Mouse (Mus musculus): ENCODE results near the gene Gm36210. TPM values are rescaled to one million over a fixed set of nuclear protein-coding genes. Genes with fewer than 3 reads are reported as not detected.
A peak's percentile ranks its signal among the peaks of the same experiment; 100 is the strongest.
"Not testable (repeated sequence)": the region's sequence is repeated elsewhere in the genome, so short reads cannot be mapped to it uniquely, and the experiment has no call there.

The Gm36210 gene
- polyA plus RNA-seq, 2 experiments from 2014 or later: not detected

DNA sequence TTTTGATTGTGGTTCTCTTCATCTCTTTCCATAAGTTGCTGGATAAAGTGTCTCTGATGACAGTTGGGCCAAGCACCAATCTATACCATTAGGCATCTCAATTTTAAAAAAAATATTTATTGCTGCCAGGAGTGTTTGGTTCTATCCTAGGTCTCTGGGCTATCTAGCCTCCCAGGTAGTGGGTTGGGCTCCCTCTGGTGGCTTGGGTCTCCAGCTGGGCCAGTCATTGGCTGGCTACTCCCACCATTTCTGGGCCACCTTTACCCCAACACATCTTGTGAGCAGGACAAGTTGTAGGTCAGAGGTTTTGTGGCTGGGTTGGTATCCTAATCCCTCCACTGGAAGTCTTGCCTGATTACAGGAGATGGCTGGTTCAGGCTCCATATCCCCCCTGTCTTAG lies 28.1 kb downstream of the Gm36210 start:
- ATAC-seq: no peak

DNA sequence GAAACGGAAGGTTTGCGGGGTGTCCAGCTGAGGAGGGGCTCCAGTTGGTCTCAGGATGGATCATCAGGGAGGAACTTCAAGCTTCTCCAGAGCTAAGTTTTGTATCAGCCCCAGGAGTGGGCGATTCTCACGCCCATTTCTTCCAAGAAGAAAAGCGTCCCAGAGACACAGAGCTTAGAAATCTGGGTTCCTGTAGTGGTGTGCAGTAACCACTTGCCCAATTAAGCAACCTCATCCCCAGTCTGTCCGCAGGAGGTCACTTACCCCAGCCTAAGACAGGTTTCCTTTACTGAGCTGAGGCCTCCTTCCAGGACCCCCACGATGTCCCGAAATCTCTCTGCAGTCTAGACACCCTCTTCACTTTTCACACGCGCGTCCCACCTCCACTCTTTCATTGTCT lies 29.1 kb downstream of the Gm36210 start:
- peak; percentile 23 for ATAC-seq

DNA sequence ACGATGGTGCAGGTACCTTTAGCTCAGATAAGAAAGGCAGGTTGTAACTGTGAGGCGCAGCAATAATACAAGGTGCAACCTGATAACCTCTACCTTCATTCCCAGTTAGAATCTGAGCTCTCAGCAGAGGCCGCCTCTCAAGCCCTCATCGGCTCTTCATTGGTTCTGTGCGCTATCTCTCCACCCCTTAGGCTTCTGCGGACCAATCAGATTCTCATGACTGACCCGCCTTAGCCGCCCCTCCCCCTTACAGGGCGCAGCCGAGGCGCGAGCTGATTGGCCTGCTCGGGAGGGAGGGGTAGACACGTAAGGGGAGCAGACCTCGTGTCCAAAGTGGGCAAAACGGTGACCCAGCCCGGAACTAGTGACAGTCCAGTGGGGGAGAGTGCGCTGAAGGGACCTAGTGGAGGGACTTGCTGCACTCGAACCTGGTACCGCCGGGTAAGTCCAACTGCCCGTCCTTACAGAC lies 29.5 kb downstream of the Gm36210 start, which contains the start of gene Isoc2a:
TSS of gene Isoc2a (plus strand) at position 401 of the 469 bp plus-strand sequence.
- peak; percentile 99 for ATAC-seq

DNA sequence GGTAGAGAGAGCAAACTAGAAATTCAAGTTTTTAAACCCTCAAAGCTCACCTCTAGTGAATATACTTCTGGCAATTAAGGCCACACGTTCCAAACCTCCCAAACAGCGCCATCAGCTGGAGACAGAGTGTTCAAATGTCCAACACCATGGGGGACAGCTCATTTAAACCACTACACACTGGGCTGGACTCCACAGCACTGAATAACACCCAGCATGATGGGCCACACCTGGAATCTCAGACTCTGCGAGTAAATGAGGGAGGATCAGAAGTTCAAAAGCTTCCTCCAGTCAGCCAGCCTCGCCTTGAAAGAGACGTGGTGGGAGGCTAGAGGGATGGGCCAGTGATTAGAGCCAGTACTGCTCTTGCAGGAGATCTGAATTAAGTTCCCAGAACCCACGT lies 36.2 kb downstream of the Gm36210 start, which contains the start of gene Isoc2b:
TSS of gene Isoc2b (minus strand) at position 126 of the 400 bp plus-strand sequence.
- no peak for ATAC-seq

DNA sequence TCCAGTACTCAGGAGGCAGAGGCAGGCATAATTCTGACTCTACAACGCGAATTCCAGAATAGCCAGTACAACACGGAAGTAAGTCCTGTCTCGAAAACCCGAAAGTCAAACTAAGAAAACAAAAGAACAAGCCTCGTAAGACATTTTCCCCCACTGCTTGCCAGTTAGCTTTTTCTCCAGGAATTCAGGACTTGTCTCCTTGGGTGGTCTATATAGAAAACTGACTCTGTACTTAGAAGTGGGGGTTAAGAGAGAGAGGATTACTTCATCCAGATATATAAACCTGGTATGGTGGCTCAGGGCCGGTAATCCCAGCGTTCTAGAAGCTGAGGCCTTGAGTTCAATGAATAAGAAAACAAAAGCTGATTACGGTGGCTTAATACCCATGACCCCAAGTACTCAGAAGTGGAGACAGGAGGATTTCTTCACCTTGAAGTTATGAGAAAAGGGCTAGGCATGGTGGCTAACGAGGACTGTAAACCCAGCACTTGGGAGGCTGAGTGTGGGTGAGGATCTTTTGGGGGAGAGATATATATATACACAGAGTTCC lies 39.6 kb downstream of the Gm36210 start:
- peak; percentile 4 for ATAC-seq

DNA sequence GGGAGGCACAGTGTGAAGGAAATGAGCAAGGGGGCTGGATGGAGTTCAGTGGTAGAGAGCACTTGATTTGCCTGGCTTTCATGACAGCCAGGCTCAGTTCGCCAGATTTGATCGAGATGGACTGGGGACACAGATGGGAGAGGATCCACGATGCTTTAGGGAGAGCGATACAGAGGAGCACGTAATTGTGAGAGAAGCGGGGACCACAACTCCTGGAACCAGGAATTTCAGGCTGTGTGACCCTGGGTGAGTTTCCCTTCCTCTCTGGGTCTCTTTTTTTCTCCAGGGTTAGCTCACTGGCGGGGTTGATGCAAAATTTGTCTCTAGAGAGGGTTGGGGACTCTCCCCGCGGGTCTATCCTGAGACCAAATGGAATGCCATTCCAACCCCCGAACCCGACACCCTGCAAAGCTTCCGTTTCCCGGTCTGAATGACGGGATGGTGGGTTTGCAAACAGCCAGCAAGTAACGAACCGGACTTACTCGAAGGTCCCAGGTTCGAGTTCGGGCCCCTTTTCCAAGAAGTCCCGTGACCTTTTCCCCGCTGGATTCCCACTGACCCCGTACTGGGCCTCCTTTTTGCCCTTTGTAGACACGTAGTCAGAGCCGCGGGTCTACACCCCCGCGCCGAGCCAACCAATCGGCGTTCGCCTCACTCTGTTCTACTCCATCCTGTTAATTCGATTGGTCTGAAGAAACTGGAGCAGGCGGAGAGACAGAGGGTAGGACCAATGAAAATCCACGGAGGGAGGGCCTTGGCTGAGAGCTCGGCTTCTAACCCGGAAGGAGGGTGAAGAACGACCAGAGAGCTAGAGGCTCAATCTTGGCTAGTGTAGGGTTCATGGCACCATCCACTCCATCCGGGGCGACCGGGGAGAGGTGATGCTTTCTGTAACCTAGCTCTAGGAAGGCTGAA lies 40.5 kb downstream of the Gm36210 start:
- ATAC-seq: peak; percentile 99

DNA sequence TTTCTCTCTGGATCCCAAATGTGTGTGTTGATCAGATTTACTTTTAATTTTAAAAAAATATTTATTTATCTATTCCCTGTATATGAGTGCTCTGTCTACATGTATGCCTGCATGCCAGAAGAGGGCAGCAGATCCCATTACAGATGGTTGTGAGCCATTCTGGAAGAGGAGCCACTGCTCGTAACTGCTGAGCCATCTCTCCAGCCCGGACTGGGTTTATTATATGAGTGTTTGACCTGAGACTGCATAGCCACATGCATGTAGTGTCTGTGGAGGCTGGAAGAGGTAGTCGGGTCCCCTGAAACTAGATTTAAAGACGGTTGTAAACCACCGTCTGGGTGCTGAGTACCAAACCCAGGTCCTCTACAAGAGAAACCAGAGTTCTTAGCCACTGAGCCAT lies 41.2 kb downstream of the Gm36210 start:
- ATAC-seq: no peak

DNA sequence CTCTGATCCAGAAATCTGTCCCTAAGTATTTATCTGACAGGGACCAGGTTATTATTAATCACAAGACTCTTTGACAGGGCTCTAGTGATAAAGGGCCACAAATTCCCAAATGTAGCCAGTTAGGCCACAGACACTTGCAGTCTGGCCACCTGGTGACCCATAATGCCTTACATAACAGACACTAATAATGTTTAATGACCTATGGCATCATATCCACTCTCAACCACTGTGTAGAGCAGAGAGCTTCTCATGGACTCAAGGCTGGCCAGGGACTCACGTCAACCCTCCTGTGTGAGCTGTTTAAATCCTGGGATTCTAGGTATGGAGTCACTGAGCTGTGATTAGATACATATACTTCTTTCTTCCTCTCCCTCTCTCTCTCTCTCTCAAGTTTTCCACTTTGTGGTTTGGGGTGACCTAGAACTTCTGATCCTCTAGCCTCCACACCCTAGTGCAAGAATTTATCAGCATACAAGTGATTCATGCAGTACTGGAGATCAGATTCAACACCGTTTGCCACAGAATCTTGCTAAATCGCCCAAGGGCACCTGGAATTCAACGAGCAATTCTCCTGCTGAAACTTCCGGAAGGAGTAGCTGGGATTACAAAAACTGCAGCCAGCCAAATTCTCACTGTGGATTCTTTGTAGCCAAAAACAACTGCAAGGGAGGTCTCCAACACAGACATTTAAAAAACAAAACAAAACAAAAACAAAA lies 42.0 kb downstream of the Gm36210 start:
- no peak for ATAC-seq

DNA sequence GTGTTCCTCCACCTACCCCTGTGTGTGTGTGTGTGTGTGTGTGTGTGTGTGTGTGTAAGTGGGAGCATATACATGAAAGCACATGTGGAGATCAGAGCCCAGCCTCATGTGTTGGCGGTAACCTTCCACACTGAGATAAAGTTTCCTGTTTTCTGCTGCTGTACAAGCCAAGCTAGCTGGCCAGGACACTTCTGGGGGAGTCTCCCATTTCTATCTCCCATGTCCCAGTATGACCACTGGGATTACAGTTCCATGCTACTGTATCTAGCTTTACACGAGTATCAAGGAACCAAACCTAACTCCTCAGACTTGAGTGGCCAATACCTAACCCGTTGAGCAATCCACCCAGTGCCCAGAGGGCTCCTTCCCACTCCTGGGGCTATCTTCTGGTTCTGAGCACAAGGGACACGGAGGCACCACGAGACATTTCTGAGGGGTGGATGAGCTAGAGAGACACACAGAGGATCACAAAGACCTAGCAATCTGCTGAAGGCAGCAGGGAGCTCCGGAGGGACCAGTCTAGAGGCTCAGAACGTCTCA lies 42.7 kb downstream of the Gm36210 start:
- ATAC-seq: no peak

DNA sequence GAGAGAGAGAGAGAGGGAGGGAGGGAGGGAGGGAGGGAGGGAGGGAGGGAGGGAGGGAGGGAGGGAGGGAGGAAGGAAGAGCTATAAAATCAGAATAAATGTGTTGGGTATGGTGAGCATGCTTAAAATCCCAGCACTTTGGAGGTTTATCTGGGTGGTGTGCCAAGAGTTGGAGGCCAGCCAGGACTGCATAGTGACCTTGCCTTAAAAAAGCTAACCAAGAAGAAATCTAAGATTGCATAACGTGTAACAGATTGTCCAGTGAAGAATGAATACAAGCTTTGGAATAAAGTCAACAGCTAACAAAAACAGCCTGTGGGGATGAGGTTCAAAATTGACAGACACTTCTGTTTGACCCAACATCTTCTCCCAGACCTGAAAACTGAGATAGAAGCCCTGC lies 43.3 kb downstream of the Gm36210 start:
- no peak for ATAC-seq

DNA sequence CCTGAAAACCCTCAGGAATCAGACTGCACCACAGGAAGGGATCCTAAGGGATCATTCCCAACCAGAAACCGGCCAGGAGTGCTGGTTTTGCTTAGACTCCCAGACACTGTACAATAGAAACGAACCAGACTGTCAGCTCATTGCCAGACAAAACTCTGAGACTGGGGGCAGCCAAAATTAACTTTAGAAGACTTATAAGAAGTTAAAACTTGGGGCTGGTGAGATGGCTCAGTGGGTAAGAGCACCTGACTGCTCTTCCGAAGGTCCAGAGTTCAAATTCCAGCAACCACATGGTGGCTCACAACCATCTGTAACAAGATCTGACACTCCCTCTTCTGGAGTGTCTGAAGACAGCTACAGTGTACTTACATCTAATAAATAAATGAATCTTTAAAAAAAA lies 45.4 kb downstream of the Gm36210 start:
- not testable (repeated sequence) for ATAC-seq

DNA sequence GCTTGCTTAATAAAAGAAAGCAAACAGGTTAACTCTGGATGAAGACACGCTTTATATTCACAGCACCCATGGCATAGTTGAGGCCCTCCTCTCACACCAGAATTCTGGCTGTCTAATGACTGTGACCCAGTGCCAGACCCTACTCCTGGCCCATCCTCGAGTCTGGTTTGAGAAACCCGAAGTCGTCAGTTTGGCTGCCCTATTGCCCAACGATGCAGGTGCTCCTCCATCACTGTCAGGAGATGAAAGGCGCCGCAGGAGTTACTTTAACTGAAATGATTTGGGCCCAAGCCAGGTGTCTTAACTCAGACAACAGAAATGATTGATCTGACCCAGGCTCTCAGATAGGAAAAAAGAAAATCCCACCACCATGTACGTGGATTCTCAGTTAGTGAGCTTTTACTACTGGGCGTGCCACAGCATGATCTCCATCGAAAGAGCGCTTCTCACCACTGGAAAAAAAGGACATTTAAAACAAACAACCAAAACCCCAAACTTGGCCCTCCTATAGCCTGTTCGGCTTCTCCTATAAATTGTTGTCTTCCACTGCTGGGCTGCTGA lies 46.8 kb downstream of the Gm36210 start:
- no peak for ATAC-seq

DNA sequence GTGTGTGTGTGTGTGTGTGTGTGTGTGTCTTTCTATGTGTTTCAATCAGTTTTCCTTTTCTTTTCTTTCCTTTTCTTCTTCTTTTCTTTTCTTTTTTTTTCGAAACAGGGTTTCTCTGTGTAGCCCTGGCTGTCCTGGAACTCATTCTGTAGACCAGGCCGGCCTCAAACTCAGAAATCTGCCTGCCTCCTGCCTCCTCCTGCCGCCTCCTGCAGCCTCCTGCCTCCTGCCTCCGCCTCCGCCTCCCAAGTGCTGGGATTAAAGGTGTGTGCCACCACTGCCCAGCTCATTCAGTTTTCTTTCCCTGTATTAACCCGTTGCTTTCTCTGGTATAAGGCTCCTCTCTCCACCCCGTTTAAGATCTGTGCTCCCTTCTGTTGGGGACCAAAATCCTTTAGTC lies 49.0 kb downstream of the Gm36210 start:
- ATAC-seq: no peak

DNA sequence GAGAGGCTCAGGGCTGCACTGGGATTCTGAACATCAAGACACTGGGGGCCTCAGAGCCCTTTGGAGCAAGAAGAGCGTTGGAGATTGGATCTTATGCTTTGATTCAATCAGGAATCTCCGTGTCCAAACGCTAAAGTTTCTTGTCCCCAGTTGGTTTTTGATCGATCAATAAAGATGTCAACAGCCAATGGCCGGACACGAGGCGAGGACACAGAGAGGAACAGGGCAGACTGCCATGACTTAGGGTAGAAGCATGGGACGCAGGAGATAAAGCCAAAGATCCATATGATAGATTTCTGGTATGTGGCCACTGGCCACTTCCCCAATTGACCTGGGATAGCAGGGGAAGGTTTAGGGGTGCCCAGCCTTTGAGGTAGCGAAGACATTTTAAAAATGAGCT lies 49.8 kb downstream of the Gm36210 start:
- no peak for ATAC-seq

DNA sequence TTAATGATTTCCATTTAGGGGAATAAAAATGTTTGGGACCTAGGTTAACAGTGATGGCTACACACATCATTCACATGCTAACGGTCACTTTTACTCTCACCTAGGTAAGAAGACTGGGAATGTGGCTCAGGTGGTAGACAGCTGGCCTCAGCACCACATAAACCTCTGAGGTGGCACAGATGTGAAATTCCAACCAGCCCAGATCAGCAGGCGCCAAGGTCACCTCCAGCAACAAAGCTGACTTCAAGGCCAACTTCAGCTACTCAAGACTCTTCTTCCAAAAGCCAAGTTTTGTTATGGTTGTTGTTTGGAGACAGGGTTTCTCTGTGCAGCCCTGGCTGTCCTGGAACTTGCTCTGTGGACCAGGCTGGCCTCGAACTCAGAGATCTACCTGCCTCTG lies 52.7 kb downstream of the Gm36210 start:
- no peak for ATAC-seq

DNA sequence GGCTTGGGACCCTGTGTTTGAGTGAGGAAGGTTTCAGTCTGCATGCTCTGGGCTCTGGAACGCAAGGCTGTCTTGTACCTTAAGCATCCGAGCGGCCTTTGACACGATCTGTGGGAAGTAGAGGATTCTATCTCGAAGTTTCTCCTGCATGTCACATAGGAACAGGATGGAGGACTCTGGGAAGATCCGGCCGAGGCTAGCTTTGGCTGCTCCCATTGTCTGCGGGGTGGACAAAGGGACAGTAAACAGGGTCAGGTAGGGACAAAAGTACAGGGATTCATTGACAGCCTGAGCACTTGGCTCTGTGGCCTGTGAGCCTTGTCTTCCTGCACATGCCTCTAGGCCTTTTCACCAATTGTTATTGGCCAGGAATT lies 55.0 kb downstream of the Gm36210 start:
- ATAC-seq: no peak

DNA sequence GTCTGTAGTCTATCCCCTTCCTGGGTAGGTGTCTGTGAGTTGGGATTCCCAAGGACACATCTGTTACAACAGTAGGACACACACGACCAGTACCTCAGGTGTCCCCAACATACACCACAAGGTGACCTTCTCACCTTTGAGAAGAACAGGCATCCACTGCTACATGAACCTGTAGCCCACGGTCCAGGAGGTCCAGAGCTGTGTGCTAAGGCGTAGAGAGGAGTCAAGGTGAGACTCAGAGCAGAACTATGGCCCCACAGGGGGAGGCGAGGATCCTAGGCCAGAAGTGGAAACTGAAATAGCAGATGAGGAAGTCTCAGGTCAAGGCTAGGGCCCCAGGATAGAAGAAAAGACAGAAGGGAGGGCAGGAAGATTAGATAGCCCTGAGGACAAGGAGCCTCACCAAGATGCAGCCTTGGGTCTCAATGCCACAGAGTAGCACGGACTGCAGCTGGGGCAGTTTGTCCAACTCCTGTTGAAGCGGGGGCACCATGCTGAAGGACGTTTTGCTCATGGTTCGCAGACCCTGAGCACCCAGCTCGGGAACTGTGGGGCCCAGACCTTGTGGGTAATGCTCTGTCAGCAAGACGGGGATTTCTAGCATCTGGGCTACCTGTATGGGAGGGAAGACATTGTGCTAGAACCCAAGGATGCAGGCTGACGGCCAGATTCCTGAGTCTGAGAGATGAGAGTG lies 55.5 kb downstream of the Gm36210 start:
- ATAC-seq: no peak

DNA sequence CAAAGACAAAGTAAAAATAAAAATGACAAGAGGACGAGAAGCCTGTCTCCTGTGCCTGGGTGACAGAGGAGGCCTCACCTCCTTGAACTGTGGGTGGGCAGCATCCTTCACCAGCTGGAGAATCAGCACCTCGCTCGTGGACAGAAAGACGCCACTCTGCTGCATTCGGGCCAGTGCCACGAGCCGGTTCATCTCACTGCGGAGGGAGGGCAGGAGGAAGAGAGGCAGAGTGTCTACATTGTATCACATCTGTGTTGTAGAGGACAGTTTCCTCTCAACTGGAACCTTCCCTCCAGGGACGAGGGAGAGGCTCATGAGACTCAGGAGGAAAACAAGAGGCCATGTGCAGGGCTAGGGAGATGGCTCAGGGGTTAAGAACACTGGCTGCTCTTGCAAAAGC lies 56.9 kb downstream of the Gm36210 start:
- ATAC-seq: no peak

Data from CD4-positive, CD25-positive, alpha-beta regulatory T cell, adult 4 months (primary cell).